Mouse (Mus musculus): ENCODE measurements around the gene Spg20.
A peak's percentile ranks its signal among the peaks of the same experiment; 100 is the strongest.

Gene Spg20

GRCm38 (mm10) chr3:55111935-55112709 lies at the start of gene Spg20:
Spg20 (plus strand) TSS chr3:55112108.
- DNase-seq, result peak; percentile 91 to 94

GRCm38 (mm10) chr3:55062653-55063052 lies 49.3 kb upstream of the Spg20 start:
- DNase-seq, result no peak

- DNase-seq, result peak; percentile 46 to 64
Observed at GRCm38 (mm10) chr3:55064396-55064795, 47.5 kb upstream of the Spg20 start.

GRCm38 (mm10) chr3:55065738-55066665 lies 45.9 kb upstream of the Spg20 start:
- DNase-seq, result no peak

- DNase-seq, result no peak
Observed at GRCm38 (mm10) chr3:55066666-55067023, 45.3 kb upstream of the Spg20 start.

GRCm38 (mm10) chr3:55067791-55068434 lies 44.0 kb upstream of the Spg20 start:
- no peak for DNase-seq

- DNase-seq, result no peak
Observed at GRCm38 (mm10) chr3:55074576-55075293, 37.2 kb upstream of the Spg20 start.

- DNase-seq, result no peak
Observed at GRCm38 (mm10) chr3:55075294-55075648, 36.6 kb upstream of the Spg20 start.

GRCm38 (mm10) chr3:55078233-55078632 lies 33.7 kb upstream of the Spg20 start:
- no peak for DNase-seq

- DNase-seq, result no peak
Observed at GRCm38 (mm10) chr3:55079619-55080018, 32.3 kb upstream of the Spg20 start.

- peak; percentile 37 to 44 for DNase-seq
Observed at GRCm38 (mm10) chr3:55080055-55080454, 31.9 kb upstream of the Spg20 start.

GRCm38 (mm10) chr3:55084781-55085180 lies 27.1 kb upstream of the Spg20 start:
- DNase-seq, result no peak

GRCm38 (mm10) chr3:55085716-55086115 lies 26.2 kb upstream of the Spg20 start:
- no peak for DNase-seq

- DNase-seq, result no peak
Observed at GRCm38 (mm10) chr3:55086948-55087347, 25.0 kb upstream of the Spg20 start.

- DNase-seq, result no peak
Observed at GRCm38 (mm10) chr3:55087360-55087759, 24.5 kb upstream of the Spg20 start.

GRCm38 (mm10) chr3:55088359-55088758 lies 23.5 kb upstream of the Spg20 start:
- no peak for DNase-seq

- DNase-seq, result no peak
Observed at GRCm38 (mm10) chr3:55088843-55089242, 23.1 kb upstream of the Spg20 start.

- DNase-seq, result no peak
Observed at GRCm38 (mm10) chr3:55089291-55089690, 22.6 kb upstream of the Spg20 start.

- DNase-seq, result no peak
Observed at GRCm38 (mm10) chr3:55093161-55093560, 18.7 kb upstream of the Spg20 start.

- no peak for DNase-seq
Observed at GRCm38 (mm10) chr3:55095968-55096654, 15.8 kb upstream of the Spg20 start.

GRCm38 (mm10) chr3:55096655-55097005 lies 15.3 kb upstream of the Spg20 start:
- no peak for DNase-seq

GRCm38 (mm10) chr3:55097186-55097585 lies 14.7 kb upstream of the Spg20 start:
- DNase-seq, result no peak
